Mouse (Mus musculus) stomach, postnatal 0 days (tissue): ENCODE data around the gene Ap1s2.

Experiments used
- CTCF ChIP-seq: IDR thresholded peaks from 2 replicates; pipeline ENCODE4 v1.5.1; 2016; ENCODE audit warnings: antibody characterized with exemption, low read depth, mild to moderate bottlenecking, moderate library complexity
- EP300 ChIP-seq: optimal IDR thresholded peaks from 2 replicates; pipeline ENCODE3; 2016; ENCODE audit warnings: antibody characterized with exemption

DNA sequence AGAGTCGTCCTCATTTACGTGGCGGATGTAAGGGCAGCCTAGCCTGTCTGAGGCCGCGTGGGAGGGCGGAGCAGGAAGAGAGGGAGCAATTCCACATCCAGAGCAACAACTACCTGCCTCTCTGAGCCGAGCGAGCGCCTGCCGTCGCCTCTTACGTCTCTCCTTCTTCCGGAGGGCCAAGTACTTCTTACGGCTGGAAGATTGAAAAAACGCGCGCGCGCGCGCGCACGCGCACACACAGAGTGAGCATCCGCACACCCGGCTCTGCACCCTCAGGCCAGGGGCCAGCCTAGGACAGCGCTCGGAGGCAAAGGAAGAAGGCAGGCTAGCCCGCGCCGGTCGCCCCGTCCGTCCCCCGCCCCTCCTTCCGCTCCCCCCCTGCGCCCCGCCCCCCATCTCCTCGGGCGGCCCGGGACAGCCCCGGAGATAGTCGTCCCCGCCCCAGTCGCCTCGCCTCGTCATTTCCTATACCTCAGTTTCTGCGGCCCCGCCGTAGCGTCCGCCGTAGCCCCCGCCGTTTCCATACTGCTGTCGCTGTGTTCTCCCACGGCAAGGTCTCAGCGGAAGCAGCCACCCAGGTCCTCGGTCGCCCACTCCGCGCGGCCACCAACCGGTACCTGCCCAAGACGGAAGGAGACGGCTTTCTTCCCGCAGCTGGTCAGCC, 49.1 kb downstream of the Ap1s2 start:
- TF ChIP-seq CTCF (no peak), EP300 (no peak)
